Mouse (Mus musculus) megakaryocyte, embryonic 14.5 days (primary cell): ENCODE data around the gene Olfr1502.

Source experiments
- FLI1 ChIP-seq: IDR thresholded peaks from 2 replicates; pipeline ENCODE4 v1.6.1; 2012; ENCODE audit warnings: low read length, inconsistent platforms, mixed read lengths
- GATA1 ChIP-seq: IDR thresholded peaks from 3 replicates; pipeline ENCODE4 v1.6.1; 2012; ENCODE audit warnings: mixed read lengths, low read length, inconsistent platforms, borderline replicate concordance

- TF ChIP-seq GATA1 (no peak), FLI1 (no peak)
Observed at GRCm38 (mm10) chr19:13819347-13819746, 42.2 kb upstream of the Olfr1502 start, which contains the start of gene Olfr1499.
